Mouse (Mus musculus) liver, embryonic 13.5 days (tissue): Measurements from ENCODE around the gene Fam240a. TPM values are rescaled to one million over a fixed set of nuclear protein-coding genes. Genes with fewer than 3 reads are reported as not detected.

Experiments used
- ATAC-seq: fragments of 200-750 bp; cut with Nextera tagmentation; 2 replicates; pipeline ENCODE4 v1.8.0; 2017; ENCODE audit warnings: low read depth, mild to moderate bottlenecking, moderate number of reproducible peaks, moderate library complexity
- DNase-seq: peaks from one replicate; pipeline ENCODE4 v3.0.0; 2022
- H3K27ac ChIP-seq: fragments of 300-500 bp; sonication (generic); 2 replicates; pipeline ENCODE4 v1.5.1; 2015; ENCODE audit warnings: moderate library complexity, mild to moderate bottlenecking, inconsistent platforms
- H3K27me3 ChIP-seq: fragments of 300-500 bp; sonication (generic); 2 replicates; pipeline ENCODE4 v1.6.1; 2015; ENCODE audit warnings: mild to moderate bottlenecking, inconsistent platforms
- H3K36me3 ChIP-seq: fragments of 300-500 bp; sonication (generic); 2 replicates; pipeline ENCODE4 v1.6.1; 2015; ENCODE audit warnings: mild to moderate bottlenecking, inconsistent platforms
- H3K4me1 ChIP-seq: fragments of 300-500 bp; sonication (generic); replicated peaks from 2 replicates; pipeline ENCODE4 v1.6.1; 2015; ENCODE audit warnings: inconsistent platforms
- H3K4me2 ChIP-seq: fragments of 300-500 bp; sonication (generic); 2 replicates; pipeline ENCODE4 v1.6.1; 2015; ENCODE audit warnings: inconsistent platforms, mild to moderate bottlenecking, moderate library complexity
- H3K4me3 ChIP-seq: fragments of 300-500 bp; sonication (generic); replicated peaks from 2 replicates; pipeline ENCODE4 v1.5.1; 2015; ENCODE audit warnings: mild to moderate bottlenecking, inconsistent platforms
- H3K9ac ChIP-seq: fragments of 300-500 bp; sonication (generic); 2 replicates; pipeline ENCODE4 v1.6.1; 2015; ENCODE audit warnings: mild to moderate bottlenecking, inconsistent platforms
- H3K9me3 ChIP-seq: fragments of 300-500 bp; sonication (generic); replicated peaks from 2 replicates; pipeline ENCODE4 v1.6.1; 2016; ENCODE audit warnings: inconsistent platforms
- WGBS: fragments of 180-500 bp; shearing (Covaris S2); methylation state at CpG from one replicate; pipeline ENCODE4 v1.1.7; 2015; ENCODE audit not compliant: insufficient replicate concordance; 5-methylcytosine and 5-hydroxymethylcytosine counted together
- polyA plus RNA-seq: library from polyadenylated mRNA; unstranded; fragments of >200 nt; fragmentation: Nextera tagmentation; extraction: Ambion mirVana; gene quantifications from 2 replicates; pipeline ENCODE4 v1.2.1, GENCODE M21; 2015

The Fam240a gene
- polyA plus RNA-seq, 1 experiment from 2014 or later, result not detected

DNA sequence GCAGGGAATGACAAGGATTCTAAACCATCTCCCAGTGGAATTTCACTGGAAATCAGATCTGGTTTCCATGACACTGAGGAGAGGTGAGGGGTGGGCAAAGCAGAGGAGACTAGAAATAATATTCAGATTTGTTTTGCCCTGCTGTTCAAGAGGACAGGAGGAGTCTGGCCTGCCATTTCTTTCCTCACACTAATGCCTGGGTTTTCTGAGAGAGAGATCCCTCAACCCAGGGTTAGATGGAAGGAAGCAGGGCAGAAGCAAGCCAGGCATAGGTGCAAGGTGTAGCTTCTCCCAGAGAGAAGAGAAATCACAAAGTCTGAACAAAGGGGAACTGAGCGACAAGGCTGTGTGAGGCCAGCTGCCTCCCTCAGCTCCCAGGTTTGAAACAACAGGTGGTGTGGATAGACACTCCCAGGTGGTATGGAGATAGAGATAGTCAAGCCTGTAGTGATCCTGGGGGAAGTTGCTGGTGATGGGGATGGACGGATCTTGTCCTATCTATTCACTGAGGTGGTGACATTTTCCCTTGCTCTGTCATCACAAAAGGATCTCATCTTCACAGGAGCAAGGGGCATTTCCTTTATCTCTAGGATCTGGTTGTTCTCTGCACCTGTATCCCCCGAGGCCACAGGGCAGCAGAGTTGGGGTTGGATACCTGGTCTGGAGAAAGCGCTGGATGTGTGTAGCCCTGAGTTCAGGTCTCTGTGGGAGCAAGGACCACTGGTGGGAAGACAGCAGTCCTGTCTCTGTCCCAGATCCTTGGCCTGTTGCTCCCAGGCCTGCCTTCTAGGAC, 8.6 kb downstream of the Fam240a start:
- Histone ChIP-seq H3K4me1 (no peaks in the 10 kb centered on the region), H3K36me3 (no peaks in the 10 kb centered on the region), H3K4me3 (no peak overlapping the region), H3K4me2 (no peak overlapping the region), H3K27me3 (no peaks in the 10 kb centered on the region), H3K9me3 (no peaks in the 10 kb centered on the region), H3K27ac (no peak overlapping the region), H3K9ac (no peak overlapping the region)
- 61% methylated on average over 4 of the region's 4 CpGs for WGBS
- ATAC-seq (no peak), DNase-seq (no peak)

- DNase-seq (no peak), ATAC-seq (no peak)
- 80% methylated on average over 11 of the region's 11 CpGs for WGBS
Measured at GRCm38 (mm10) chr9:110907201-110907837, 9.3 kb downstream of the Fam240a start.

DNA sequence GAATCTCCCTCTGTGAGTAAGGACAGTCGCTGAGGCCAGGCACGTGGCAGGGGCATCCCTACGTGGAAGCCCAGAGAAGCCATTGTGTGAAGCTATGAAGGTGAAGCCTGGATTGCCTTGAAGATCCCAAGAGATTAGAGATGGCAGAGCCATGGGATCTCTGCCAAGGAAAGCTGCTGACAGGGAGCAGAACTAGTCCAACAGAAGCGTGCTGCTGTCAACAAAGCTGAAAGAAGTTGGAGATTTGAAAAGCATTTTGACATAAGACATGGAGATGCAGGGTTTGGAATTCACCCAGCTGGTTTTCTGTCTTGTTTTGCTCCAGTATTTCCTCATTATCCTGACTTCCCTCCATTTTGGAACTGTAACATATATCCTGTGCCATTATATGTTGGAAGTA, 14.4 kb downstream of the Fam240a start:
- no peak for ATAC-seq
- no peak for DNase-seq
- H3K27ac ChIP-seq, result no peak overlapping the region
- H3K36me3 ChIP-seq, result no peaks in the 10 kb centered on the region
- 74% methylated on average over 4 of the region's 4 CpGs for WGBS
- no peaks in the 10 kb centered on the region; the same call in 1 of the 2 replicates for H3K4me1 ChIP-seq
- no peak overlapping the region for H3K4me3 ChIP-seq
- H3K9ac ChIP-seq, result no peak overlapping the region
- H3K4me2 ChIP-seq, result no peak overlapping the region
- H3K9me3 ChIP-seq, result no peaks in the 10 kb centered on the region
- no peaks in the 10 kb centered on the region for H3K27me3 ChIP-seq

More at GRCm38 (mm10) chr9:110907201-110907837, 9.3 kb downstream of the Fam240a start:
- H3K4me1 ChIP-seq, result no peaks in the 10 kb centered on the region
- H3K4me2 ChIP-seq, result no peak overlapping the region
- H3K9me3 ChIP-seq, result no peaks in the 10 kb centered on the region
- H3K27me3 ChIP-seq, result no peaks in the 10 kb centered on the region
- H3K36me3 ChIP-seq, result no peaks in the 10 kb centered on the region
- no peak overlapping the region for H3K4me3 ChIP-seq
- H3K27ac ChIP-seq, result no peak overlapping the region
- H3K9ac ChIP-seq, result no peak overlapping the region

DNA sequence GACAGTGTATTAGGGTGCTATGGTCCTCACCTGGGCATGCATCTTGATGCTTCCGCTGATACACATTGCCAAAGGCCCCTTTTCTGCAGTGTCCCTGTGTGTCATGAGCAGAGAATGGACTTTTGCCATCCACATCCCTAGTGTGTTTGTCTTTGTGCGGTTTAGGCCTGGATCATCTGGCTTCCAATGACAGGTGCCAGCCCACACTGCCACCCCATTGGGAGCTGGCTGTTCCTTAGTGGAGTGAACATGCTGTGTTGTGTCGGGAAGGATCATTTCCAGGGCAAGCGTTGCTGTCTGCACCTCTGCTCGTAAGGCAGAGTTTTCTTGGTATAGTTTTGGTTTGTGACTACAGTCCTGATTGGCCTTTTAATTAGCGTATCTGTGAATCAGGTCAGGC, 15.5 kb downstream of the Fam240a start:
- 72% methylated on average over 6 of the region's 6 CpGs for WGBS
- ATAC-seq, result no peak
- no peaks in the 10 kb centered on the region for H3K27me3 ChIP-seq

DNA sequence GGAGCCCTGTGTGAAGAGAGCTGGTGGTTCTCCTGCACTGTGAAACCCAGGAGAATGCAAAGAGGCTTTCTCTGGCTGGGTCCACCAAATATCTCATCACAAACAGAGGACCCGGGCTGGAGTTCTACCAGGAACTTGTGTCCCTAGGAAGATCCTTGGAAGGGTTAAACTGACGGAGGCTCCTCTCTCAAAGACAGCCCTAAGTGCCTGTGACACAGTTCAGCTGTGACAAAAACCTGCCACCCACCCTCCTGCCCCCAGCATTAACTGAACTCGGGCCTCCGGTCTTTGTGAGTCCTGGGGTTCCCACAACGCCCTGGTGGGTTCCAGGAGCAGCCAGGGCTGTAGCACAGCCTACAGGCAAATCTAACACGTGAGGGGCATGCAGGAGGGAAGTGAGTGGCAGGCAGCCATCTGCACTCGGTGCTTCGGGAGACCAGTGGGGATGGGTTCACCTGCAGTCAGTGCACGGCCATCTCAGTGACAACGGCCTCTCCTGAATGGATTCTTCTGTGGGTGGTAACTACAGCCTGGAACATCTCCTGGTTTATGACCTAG, 17.1 kb downstream of the Fam240a start:
- H3K27me3 ChIP-seq, result no peaks in the 10 kb centered on the region
- H3K9ac ChIP-seq, result no peak overlapping the region
- peaks cover 3% of the 10 kb centered on the region; the same call in 1 of the 2 replicates for H3K4me1 ChIP-seq
- H3K36me3 ChIP-seq, result no peaks in the 10 kb centered on the region
- H3K9me3 ChIP-seq, result no peaks in the 10 kb centered on the region
- DNase-seq (no peak), ATAC-seq (no peak)
- H3K4me2 ChIP-seq, result no peak overlapping the region
- 53% methylated on average over 10 of the region's 10 CpGs for WGBS
- no peak overlapping the region for H3K27ac ChIP-seq
- H3K4me3 ChIP-seq, result no peak overlapping the region

More for the DNA sequence above, 15.5 kb downstream of the Fam240a start:
- H3K4me1 ChIP-seq, result no peaks in the 10 kb centered on the region; the same call in 1 of the 2 replicates
- H3K9me3 ChIP-seq, result no peaks in the 10 kb centered on the region
- DNase-seq, result no peak
- H3K36me3 ChIP-seq, result no peaks in the 10 kb centered on the region
- no peak overlapping the region for H3K4me2 ChIP-seq
- no peak overlapping the region for H3K27ac ChIP-seq
- no peak overlapping the region for H3K9ac ChIP-seq
- H3K4me3 ChIP-seq, result no peak overlapping the region

DNA sequence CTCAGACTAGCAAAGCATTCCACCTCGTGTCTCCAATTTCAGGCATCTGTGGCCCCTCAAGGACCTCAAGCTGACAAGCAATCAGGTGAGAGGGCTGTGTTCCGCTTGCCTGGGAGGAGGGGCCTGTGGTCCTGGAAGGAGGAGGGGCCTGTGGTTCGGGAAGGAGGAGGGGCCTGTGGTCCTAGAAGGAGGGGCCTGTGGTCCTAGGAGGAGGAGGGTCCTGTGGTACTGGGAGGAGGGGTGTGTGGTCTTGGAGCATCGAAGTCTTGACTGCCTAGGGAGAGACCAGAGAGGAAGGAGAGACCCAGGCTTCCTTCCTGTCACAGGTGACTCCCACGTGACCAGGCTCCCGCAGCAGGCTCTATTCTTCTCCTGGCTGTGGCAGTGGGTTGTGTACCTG, 20.1 kb downstream of the Fam240a start:
- no peak; the same call in 1 of the 2 replicates for ATAC-seq
- Histone ChIP-seq H3K4me2 (no peak overlapping the region), H3K27me3 (no peaks in the 10 kb centered on the region), H3K27ac (no peak overlapping the region), H3K36me3 (no peaks in the 10 kb centered on the region), H3K9ac (no peak overlapping the region), H3K9me3 (no peaks in the 10 kb centered on the region), H3K4me3 (no peak overlapping the region), H3K4me1 (peaks cover 3% of the 10 kb centered on the region)
- 4% methylated on average over 6 of the region's 6 CpGs for WGBS
- no peak for DNase-seq

- Histone ChIP-seq H3K9ac (no peak overlapping the region), H3K4me2 (no peak overlapping the region), H3K4me3 (no peak overlapping the region), H3K36me3 (no peaks in the 10 kb centered on the region), H3K27ac (no peak overlapping the region), H3K27me3 (no peaks in the 10 kb centered on the region), H3K9me3 (no peaks in the 10 kb centered on the region), H3K4me1 (peaks cover 8% of the 10 kb centered on the region)
- no peak for ATAC-seq
- 27% methylated on average over 7 of the region's 7 CpGs for WGBS
- no peak for DNase-seq
Measured at GRCm38 (mm10) chr9:110895994-110896393, 20.7 kb downstream of the Fam240a start.

- 54% methylated on average over 5 of the region's 5 CpGs for WGBS
- H3K4me3 ChIP-seq, result no peak overlapping the region
- H3K4me1 ChIP-seq, result peaks cover 13% of the 10 kb centered on the region
- H3K4me2 ChIP-seq, result no peak overlapping the region
- no peak for ATAC-seq
- no peak overlapping the region for H3K9ac ChIP-seq
- H3K9me3 ChIP-seq, result no peaks in the 10 kb centered on the region
- H3K27me3 ChIP-seq, result no peaks in the 10 kb centered on the region
- no peak overlapping the region for H3K27ac ChIP-seq
- H3K36me3 ChIP-seq, result no peaks in the 10 kb centered on the region
- no peak for DNase-seq
Measured at GRCm38 (mm10) chr9:110895507-110895906, 21.2 kb downstream of the Fam240a start.

- WGBS, result 44% methylated on average over 10 of the region's 10 CpGs
- ATAC-seq (no peak), DNase-seq (no peak)
- Histone ChIP-seq H3K36me3 (no peaks in the 10 kb centered on the region), H3K27me3 (no peaks in the 10 kb centered on the region), H3K9ac (no peak overlapping the region), H3K4me2 (no peak overlapping the region), H3K9me3 (no peaks in the 10 kb centered on the region), H3K4me1 (peaks cover 24% of the 10 kb centered on the region), H3K4me3 (no peak overlapping the region), H3K27ac (no peak overlapping the region)
Measured at GRCm38 (mm10) chr9:110893429-110893828, 23.2 kb downstream of the Fam240a start.

GRCm38 (mm10) chr9:110892552-110892951, 24.1 kb downstream of the Fam240a start:
- no peak overlapping the region for H3K4me3 ChIP-seq
- no peaks in the 10 kb centered on the region for H3K9me3 ChIP-seq
- no peak overlapping the region for H3K9ac ChIP-seq
- peaks cover 24% of the 10 kb centered on the region for H3K4me1 ChIP-seq
- WGBS, result 66% methylated on average over 3 of the region's 3 CpGs
- no peak for DNase-seq
- H3K4me2 ChIP-seq, result no peak overlapping the region
- H3K36me3 ChIP-seq, result no peaks in the 10 kb centered on the region
- ATAC-seq, result no peak
- H3K27ac ChIP-seq, result no peak overlapping the region
- H3K27me3 ChIP-seq, result no peaks in the 10 kb centered on the region

GRCm38 (mm10) chr9:110891077-110891828, 25.4 kb downstream of the Fam240a start:
- H3K4me2 ChIP-seq, result no peak overlapping the region
- ATAC-seq, result no peak
- WGBS, result 44% methylated on average over 12 of the region's 12 CpGs

More at GRCm38 (mm10) chr9:110891077-110891828, 25.4 kb downstream of the Fam240a start:
- peaks cover 24% of the 10 kb centered on the region for H3K4me1 ChIP-seq
- H3K9me3 ChIP-seq, result no peaks in the 10 kb centered on the region
- no peak overlapping the region for H3K9ac ChIP-seq
- H3K27me3 ChIP-seq, result no peaks in the 10 kb centered on the region
- H3K4me3 ChIP-seq, result no peak overlapping the region
- no peaks in the 10 kb centered on the region for H3K36me3 ChIP-seq
- no peak overlapping the region for H3K27ac ChIP-seq
- DNase-seq, result no peak
